Mouse (Mus musculus): Measurements from ENCODE around the gene Rimklb.

DNA sequence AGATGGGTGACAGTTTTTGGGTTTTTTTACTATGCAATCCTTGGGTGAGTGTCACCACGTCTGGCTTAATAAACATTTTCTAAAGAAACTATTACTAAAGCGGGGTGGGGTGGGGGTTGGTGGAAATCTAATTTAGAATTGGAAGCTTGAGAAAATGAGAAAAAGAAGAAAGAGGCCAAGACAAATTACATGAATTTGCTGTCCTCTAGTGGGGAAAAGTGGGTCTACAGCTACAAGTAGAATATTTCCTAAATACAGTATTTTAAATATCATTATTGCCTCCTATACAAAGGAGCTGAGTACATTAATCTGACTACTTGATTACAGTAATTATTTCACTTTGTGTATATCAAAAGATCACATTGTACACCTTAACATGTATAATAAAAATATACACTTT, 20.8 kb upstream of the Rimklb start:
- TF ChIP-seq CTCF (conservative IDR thresholded peaks at IDR 0.05 in 1 of 2, IDR thresholded peaks at IDR 0.05 in 1 of 2; ENCODE audit: low read depth in 2 of 2, low read length in 2 of 2): peak; percentile 72 to 81; a peak in 3 of 4 replicates
- TF ChIP-seq USF1 (IDR thresholded peaks at IDR 0.05; ENCODE audit: low read depth, low read length): no peak
- TF ChIP-seq ZC3H11A (IDR thresholded peaks at IDR 0.05; ENCODE audit: low read depth, low read length): no peak; the same call in 1 of the 2 replicates
- TF ChIP-seq CHD2 (IDR thresholded peaks at IDR 0.05; ENCODE audit: low read length): no peak
- no peak for TF ChIP-seq GABPA (IDR thresholded peaks at IDR 0.05; ENCODE audit: insufficient replicate concordance, low read depth, low read length)
- TF ChIP-seq MEF2A (IDR thresholded peaks at IDR 0.05; ENCODE audit: borderline replicate concordance, low read depth, low read length): no peak
- no peak for TF ChIP-seq MAX (IDR thresholded peaks at IDR 0.05; ENCODE audit: low read length)
- no peak for TF ChIP-seq POLR2AphosphoS2 (IDR thresholded peaks at IDR 0.05; ENCODE audit: low read depth, low read length)

Measured in CH12.LX (cell line).